Mouse (Mus musculus): Measurements from ENCODE around the gene Slc41a3.

DNA sequence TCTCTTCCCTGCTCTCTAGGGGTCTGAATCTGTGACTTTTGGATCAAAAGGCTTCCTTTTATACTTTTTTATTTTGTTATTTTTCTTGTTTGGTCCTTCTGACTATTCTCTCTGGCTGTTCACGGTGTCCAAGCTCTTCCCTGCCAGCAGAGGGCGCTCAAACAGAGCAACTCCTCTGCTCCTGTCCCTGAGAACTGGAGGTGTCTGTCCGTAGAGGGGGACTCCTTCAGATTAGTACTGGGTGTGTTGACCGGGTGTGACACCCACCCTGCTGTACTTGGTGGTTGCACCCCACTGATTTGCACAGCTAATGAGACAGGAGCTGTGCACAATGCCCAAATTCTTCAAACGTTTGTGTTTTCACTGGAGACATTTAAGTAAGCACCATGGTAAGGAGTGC, 2.7 kb downstream of the Slc41a3 start:
- TF ChIP-seq EP300 (IDR thresholded peaks at IDR 0.05; ENCODE audit: low read length) (no peak), POLR2A (IDR thresholded peaks at IDR 0.05; ENCODE audit: low read depth, low read length) (no peak), CTCF (conservative IDR thresholded peaks at IDR 0.05 in 1 of 2, IDR thresholded peaks at IDR 0.05 in 1 of 2; ENCODE audit: low read depth in 2 of 2, low read length in 2 of 2) (peak; percentile 52 to 82)

All from CH12.LX (cell line).